Mouse (Mus musculus) frontal cortex, postnatal 25 days (tissue): ENCODE measurements around the gene Gm4707.
"Not testable (repeated sequence)": the region's sequence is repeated elsewhere in the genome, so short reads cannot be mapped to it uniquely, and the experiment has no call there.

Experiments used
- DNase-seq, 2 experiments: peaks; one replicate each; pipeline ENCODE4 v3.0.0; 2022; ENCODE audit warnings: low spot score in 2 of 2

Gene Gm4707

GRCm38 (mm10) chr17:71459818-71460217, at the start of gene Gm4707:
Gene Gm4707 (minus strand): TSS chr17:71459918.
- no peak for DNase-seq

GRCm38 (mm10) chr17:71506832-71507231, 47.1 kb upstream of the Gm4707 start:
- no peak for DNase-seq

- DNase-seq: no peak
Measured at GRCm38 (mm10) chr17:71495784-71496183, 36.1 kb upstream of the Gm4707 start.

GRCm38 (mm10) chr17:71491332-71491686, 31.6 kb upstream of the Gm4707 start:
- no peak for DNase-seq

- DNase-seq: no peak
Measured at GRCm38 (mm10) chr17:71490666-71491331, 31.1 kb upstream of the Gm4707 start.

GRCm38 (mm10) chr17:71489703-71490461, 30.2 kb upstream of the Gm4707 start:
- no peak for DNase-seq

GRCm38 (mm10) chr17:71486231-71486851, 26.6 kb upstream of the Gm4707 start:
- no peak for DNase-seq

GRCm38 (mm10) chr17:71485791-71486230, 26.1 kb upstream of the Gm4707 start:
- peak in 1 of 2 experiments; percentile 7 for DNase-seq

- no peak for DNase-seq
Measured at GRCm38 (mm10) chr17:71484711-71485110, 25.0 kb upstream of the Gm4707 start.

GRCm38 (mm10) chr17:71483418-71484060, 23.8 kb upstream of the Gm4707 start:
- no peak for DNase-seq

- no peak for DNase-seq
Measured at GRCm38 (mm10) chr17:71479381-71479901, 19.7 kb upstream of the Gm4707 start.

GRCm38 (mm10) chr17:71477481-71477880, 17.8 kb upstream of the Gm4707 start:
- DNase-seq: no peak

GRCm38 (mm10) chr17:71476346-71477020, 16.8 kb upstream of the Gm4707 start:
- no peak for DNase-seq

GRCm38 (mm10) chr17:71475705-71476089, 16.0 kb upstream of the Gm4707 start:
- DNase-seq: peak; percentile 37 to 56

- DNase-seq: peak; percentile 85 to 87
Measured at GRCm38 (mm10) chr17:71474762-71475704, 15.3 kb upstream of the Gm4707 start, which contains the start of gene Smchd1. Gene Smchd1 (minus strand): TSS chr17:71475343.

- no peak for DNase-seq
Measured at GRCm38 (mm10) chr17:71474128-71474527, 14.4 kb upstream of the Gm4707 start.

- DNase-seq: no peak
Measured at GRCm38 (mm10) chr17:71471261-71471660, 11.5 kb upstream of the Gm4707 start.

GRCm38 (mm10) chr17:71460312-71460711, 594 bp upstream of the Gm4707 start:
- DNase-seq: no peak

- not testable (repeated sequence) for DNase-seq
Measured at GRCm38 (mm10) chr17:71457361-71457760, 2.4 kb downstream of the Gm4707 start.

- no peak for DNase-seq
Measured at GRCm38 (mm10) chr17:71445191-71445590, 14.5 kb downstream of the Gm4707 start.
